Mouse (Mus musculus) bone marrow macrophage, adult 2 months (primary cell): Measurements from ENCODE around the gene Cdk2.

Experiments
- CTCF ChIP-seq: IDR thresholded peaks from 2 replicates; pipeline ENCODE4 v1.5.1; 2012; ENCODE audit warnings: low read depth, mild to moderate bottlenecking, low read length, moderate library complexity
- POLR2A ChIP-seq: IDR thresholded peaks from 2 replicates; pipeline ENCODE4 v1.6.1; 2012; ENCODE audit warnings: mild to moderate bottlenecking, low read depth, low read length, borderline replicate concordance

DNA sequence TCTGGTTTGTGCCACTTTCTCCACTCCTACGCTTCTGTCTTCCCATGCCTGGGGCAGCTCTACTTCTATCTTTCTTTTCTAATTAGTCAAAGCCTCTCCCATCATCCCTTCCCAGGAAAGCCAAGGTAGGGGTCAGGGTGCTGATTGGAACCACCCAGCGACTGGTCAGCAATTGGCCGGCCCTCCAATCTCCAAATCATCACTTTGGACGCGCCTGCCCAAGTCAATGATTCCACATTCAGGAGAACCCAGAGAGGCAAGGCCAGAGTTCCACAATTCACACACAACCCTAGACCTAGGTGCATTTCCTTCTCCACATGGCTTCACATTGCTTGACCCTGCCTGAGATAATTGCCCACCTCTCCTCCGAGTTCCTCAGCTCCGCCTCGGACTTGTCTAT is 39.4 kb upstream of the Cdk2 start:
- TF ChIP-seq POLR2A (no peak), CTCF (0 out of 2 replicates have a peak, but pooled peaks have one; percentile 10)
